Mouse (Mus musculus): ENCODE data around the gene Ptpru. TPM values are rescaled to one million over a fixed set of nuclear protein-coding genes. Genes with fewer than 3 reads are reported as not detected.

Gene Ptpru
- total RNA-seq, 2 experiments from 2014 or later, result 1.7 to 2.6 TPM

GRCm38 (mm10) chr4:131860492-131861340, 22.6 kb upstream of the Ptpru start:
- DNase-seq, result peak; percentile 85
- intact Hi-C loops (cut with DNase I), result loop anchor here (1.0 to 10.0 kb wide), 3 partner anchors 108 to 314 kb away; no protein-coding TSS in a partner anchor
- no peak overlapping the region for H3K4me3 ChIP-seq
- H3K27ac ChIP-seq, result no peak overlapping the region
- TF ChIP-seq CTCF (IDR thresholded peaks at IDR 0.05), result peak; percentile 99; the same call in 1 of the 2 replicates

- no peak overlapping the region for H3K27ac ChIP-seq
- no peak for TF ChIP-seq CTCF (IDR thresholded peaks at IDR 0.05)
- intact Hi-C loops (cut with DNase I), result no loop called here
- no peak overlapping the region for H3K4me3 ChIP-seq
- DNase-seq, result no peak
Observed at GRCm38 (mm10) chr4:131854950-131855349, 16.9 kb upstream of the Ptpru start.

- no peak for TF ChIP-seq CTCF (IDR thresholded peaks at IDR 0.05)
- intact Hi-C loops (cut with DNase I), result no loop called here
- peak; percentile 55 for DNase-seq
- Histone ChIP-seq H3K4me3 (no peak overlapping the region), H3K27ac (peak overlapping the region; percentile 79)
Observed at GRCm38 (mm10) chr4:131849986-131850638, 12.0 kb upstream of the Ptpru start.

- DNase-seq, result no peak
- TF ChIP-seq CTCF (IDR thresholded peaks at IDR 0.05), result no peak
- H3K4me3 ChIP-seq, result no peak overlapping the region
- intact Hi-C loops (cut with DNase I), result no loop called here
- no peak overlapping the region for H3K27ac ChIP-seq
Observed at GRCm38 (mm10) chr4:131848082-131848481, 10.0 kb upstream of the Ptpru start.

GRCm38 (mm10) chr4:131845991-131846778, 8.1 kb upstream of the Ptpru start:
- H3K27ac ChIP-seq, result no peak overlapping the region

GRCm38 (mm10) chr4:131843290-131843743, 5.2 kb upstream of the Ptpru start, which contains the start of gene Mecr:
TSS of gene Mecr (plus strand) at chr4:131843470.
- TF ChIP-seq CTCF (IDR thresholded peaks at IDR 0.05), result no peak
- DNase-seq, result peak; percentile 94
- peak within 1 kb of the TSS; percentile 90 for H3K4me3 ChIP-seq
- peak within 1 kb of the TSS; percentile 88 for H3K27ac ChIP-seq
- intact Hi-C loops (cut with DNase I), result no loop called here

More at GRCm38 (mm10) chr4:131845991-131846778, 8.1 kb upstream of the Ptpru start:
- DNase-seq, result no peak
- no peak for TF ChIP-seq CTCF (IDR thresholded peaks at IDR 0.05)
- intact Hi-C loops (cut with DNase I), result no loop called here
- no peak overlapping the region for H3K4me3 ChIP-seq

GRCm38 (mm10) chr4:131836891-131837491, 1.1 kb downstream of the Ptpru start:
- Histone ChIP-seq H3K4me3 (peak overlapping the region; percentile 87), H3K27ac (peak overlapping the region; percentile 72)
- TF ChIP-seq CTCF (IDR thresholded peaks at IDR 0.05), result no peak
- peak; percentile 61 for DNase-seq
- intact Hi-C loops (cut with DNase I), result loop anchor here (5.0 to 10.0 kb wide), 4 partner anchors 115 to 875 kb away; no protein-coding TSS in a partner anchor

GRCm38 (mm10) chr4:131836351-131836881, 1.7 kb downstream of the Ptpru start:
- TF ChIP-seq CTCF (IDR thresholded peaks at IDR 0.05), result no peak
- intact Hi-C loops (cut with DNase I), result loop anchor here (5.0 to 10.0 kb wide), 4 partner anchors 114 to 874 kb away; no protein-coding TSS in a partner anchor
- H3K4me3 ChIP-seq, result peak overlapping the region; percentile 87
- H3K27ac ChIP-seq, result no peak overlapping the region
- DNase-seq, result peak; percentile 72

GRCm38 (mm10) chr4:131833971-131834609, 4.0 kb downstream of the Ptpru start:
- H3K4me3 ChIP-seq, result no peak overlapping the region
- no peak overlapping the region for H3K27ac ChIP-seq
- TF ChIP-seq CTCF (IDR thresholded peaks at IDR 0.05), result peak; percentile 37
- intact Hi-C loops (cut with DNase I), result loop anchor here (10.0 kb wide), 1 partner anchor 349 kb away; no protein-coding TSS in a partner anchor
- no peak for DNase-seq

GRCm38 (mm10) chr4:131832759-131833407, 5.2 kb downstream of the Ptpru start:
- no peak for DNase-seq
- TF ChIP-seq CTCF (IDR thresholded peaks at IDR 0.05), result no peak
- intact Hi-C loops (cut with DNase I), result loop anchor here (10.0 kb wide), 1 partner anchor 348 kb away; no protein-coding TSS in a partner anchor
- Histone ChIP-seq H3K4me3 (no peak overlapping the region), H3K27ac (no peak overlapping the region)
